Mouse (Mus musculus) mesoderm, embryonic 11.5 days (tissue): ENCODE data around the gene Ccdc85b.

Source experiments
- DNase-seq: peaks from one replicate; pipeline ENCODE4 v3.0.0-alpha.2; 2012; ENCODE audit warnings: low read depth, low spot score

Gene Ccdc85b

GRCm38 (mm10) chr19:5481398-5481797 is 23.7 kb upstream of the Ccdc85b start:
- DNase-seq = no peak

GRCm38 (mm10) chr19:5480016-5480415 is 22.3 kb upstream of the Ccdc85b start:
- no peak for DNase-seq

DNA sequence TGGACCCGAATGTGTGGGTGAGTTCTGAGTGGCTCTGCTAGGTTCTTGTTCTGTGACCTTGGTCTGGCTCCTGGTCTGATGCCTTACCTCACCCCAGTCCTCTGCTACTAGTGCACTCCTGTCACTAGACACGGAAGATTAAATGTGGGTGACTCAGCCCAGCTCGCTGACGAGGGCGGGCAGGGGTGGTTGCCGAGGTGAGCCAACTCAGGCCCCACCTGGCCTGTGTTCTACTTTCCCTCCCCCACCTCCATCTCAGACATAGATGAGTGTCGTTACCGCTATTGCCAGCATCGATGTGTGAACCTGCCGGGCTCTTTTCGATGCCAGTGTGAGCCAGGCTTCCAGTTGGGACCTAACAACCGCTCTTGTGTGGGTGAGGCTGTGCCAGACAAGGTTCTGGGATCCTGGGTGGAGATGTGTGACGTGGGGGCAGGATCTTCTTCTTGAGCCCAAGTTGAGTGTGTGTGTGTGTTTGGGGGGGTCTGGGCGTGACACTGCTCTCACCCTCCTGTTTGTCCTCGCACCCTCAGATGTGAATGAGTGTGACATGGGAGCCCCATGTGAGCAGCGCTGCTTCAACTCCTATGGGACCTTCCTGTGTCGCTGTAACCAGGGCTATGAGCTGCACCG is 20.1 kb upstream of the Ccdc85b start:
- no peak for DNase-seq

DNA sequence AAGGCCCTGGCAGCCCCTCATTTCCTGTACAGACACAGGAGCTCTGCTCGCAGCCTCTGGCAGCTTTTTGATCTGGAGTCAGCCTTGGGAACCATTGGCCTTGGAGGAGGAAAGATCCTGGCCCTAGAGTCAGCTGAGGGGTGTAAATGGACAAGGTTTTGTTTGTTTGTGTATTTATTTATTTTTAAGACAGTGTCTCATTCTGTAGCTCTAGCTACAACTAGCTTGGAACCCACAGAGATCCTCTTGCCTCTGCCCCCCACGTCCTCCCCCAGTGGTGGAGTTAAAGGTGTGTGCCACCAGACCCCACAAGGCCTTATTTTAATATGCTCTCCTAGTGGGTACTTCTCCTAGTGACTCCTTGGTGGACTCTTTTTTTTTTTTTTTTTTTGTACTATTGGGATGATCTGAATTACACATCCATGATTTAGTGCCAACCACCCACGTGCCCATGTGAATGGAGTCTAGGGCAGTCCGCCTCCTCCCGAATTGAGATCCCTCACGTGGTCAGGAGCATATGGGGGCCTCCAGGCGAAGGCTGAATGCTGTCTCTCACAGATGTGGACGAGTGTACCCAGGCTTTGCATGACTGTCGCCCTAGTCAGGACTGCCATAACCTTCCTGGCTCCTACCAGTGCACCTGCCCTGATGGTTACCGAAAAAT is 19.4 kb upstream of the Ccdc85b start:
- no peak for DNase-seq

DNA sequence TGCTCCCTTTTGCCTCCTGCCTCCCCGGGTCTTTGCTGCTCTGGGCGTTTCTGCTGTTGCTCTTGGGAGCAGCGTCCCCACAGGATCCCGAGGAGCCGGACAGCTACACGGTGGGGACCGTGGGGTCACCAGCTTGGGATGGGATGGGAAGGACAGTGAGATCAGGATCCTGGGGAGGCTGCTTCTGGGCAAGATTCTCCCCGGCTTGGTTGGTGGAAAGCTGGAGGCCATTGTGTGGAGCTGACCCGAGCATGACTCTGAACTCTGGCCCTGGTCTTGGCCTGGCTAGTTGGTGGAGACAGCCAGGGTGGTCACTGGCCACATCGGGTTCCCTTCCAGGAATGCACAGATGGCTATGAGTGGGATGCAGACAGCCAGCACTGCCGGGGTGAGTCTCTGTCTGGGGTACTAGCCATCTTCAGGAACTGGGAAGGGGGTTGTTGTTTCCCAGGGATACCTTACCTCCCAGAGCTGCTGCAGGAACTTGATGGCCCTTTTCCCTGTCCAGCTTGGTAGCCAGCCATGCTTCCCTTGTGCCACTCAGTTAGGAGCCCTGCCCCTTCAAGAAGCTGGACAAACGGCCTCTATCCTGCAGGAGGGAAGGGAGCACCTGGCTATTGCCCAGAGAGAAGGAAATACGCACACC is 17.5 kb upstream of the Ccdc85b start:
- DNase-seq = no peak

DNA sequence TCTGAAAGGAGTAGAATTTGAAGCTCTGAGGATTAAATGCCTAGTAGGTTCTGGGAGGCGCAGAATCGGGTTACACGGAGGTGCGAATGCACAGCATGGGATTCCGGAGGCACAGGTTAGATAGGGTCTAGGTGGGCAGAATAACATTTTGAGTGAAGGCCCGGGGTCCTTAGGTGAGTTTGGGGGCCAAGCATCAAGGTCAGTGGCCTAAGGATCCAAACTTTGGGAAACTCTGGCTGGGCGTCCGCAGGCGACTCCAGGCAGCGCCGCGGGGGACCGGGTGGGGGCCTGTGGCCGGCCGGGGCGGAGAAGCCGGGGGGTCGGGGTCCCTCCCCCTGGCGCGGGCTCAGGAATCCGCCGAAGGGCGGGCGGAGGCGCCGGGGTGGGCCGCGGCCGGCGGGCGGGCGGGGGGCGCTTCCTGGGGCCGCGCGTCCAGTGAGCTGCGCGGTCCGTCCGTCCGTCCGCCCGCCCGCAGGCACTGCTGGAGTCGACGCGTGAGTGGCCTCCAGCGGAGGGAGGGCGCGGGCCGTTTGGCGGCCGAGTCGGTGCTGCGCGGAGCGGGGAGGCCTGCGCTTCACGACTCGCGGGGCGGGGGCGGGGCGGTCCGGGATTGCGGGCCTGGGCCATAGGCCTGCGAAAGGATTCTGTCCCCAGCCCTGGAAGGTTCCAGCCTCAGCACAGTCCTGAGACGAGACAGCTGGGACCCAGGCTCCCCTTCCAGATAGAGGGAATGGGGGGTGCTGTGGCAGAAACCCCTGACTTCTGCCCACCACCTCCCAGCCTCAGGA is 16.8 kb upstream of the Ccdc85b start:
- DNase-seq = peak; percentile 23

DNA sequence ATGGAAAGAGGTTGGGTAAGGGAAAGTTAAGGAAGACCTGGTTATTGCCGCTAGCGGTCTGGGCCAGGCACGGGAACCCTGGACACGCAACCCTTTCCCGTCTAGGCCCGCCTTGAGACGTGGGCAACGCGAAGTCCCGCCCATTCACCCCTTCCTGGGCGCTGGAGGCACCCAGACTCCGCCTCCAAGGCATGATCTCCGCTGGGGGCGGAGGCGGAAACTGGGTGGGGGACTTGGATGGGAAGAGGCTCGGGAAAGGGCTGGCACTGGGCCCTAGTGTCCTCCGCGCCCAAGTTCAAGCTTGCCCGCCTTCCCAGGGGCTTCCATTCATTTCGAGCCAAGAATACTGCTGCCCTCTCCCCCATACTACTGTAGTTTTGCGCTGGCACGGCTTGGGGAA is 16.0 kb upstream of the Ccdc85b start, which contains the start of gene Efemp2:
TSS of gene Efemp2 (plus strand) at position 235 of the 400 bp plus-strand sequence.
- DNase-seq = peak; percentile 76

DNA sequence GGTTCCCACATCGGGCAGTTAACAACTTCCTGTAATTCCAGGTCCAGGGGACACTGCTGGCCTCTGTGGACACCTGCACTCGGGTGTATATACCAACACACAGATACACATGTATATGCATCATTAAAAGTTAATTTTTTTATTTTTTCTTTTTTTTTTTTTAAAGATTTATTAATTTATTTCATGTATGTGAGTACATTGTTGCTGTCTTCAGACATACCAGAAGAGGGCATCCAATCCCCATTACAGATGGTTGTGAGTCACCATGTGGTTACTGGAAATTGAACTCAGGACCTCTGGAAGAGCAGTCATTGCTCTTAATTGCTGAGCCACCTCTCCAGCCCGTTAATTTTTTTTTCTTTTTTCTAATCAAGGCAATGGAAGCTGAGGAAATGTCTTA is 15.2 kb upstream of the Ccdc85b start:
- DNase-seq = no peak

DNA sequence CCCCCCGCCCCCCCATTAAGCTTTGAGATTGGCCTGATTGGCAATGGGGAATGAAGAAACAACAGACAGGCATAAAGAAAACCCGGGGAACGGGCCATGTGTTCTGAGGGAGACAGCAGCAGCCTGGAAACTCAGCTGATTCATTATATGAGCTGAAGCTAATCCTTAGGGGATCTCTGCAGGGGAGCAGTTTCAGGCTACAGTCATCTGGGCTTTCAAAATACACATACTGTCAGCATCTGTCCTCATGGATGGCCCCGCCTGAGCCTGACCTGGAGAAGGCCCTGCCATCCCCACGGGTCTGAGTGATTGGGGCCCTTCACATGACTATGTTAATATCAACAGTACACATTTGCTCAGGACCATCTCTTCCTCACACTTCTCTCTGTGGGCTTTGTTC is 14.2 kb upstream of the Ccdc85b start:
- DNase-seq = peak; percentile 12

GRCm38 (mm10) chr19:5468374-5468773 is 10.7 kb upstream of the Ccdc85b start, which contains the start of gene Ctsw:
Gene Ctsw, minus strand, starts transcription at chr19:5468507.
- no peak for DNase-seq

DNA sequence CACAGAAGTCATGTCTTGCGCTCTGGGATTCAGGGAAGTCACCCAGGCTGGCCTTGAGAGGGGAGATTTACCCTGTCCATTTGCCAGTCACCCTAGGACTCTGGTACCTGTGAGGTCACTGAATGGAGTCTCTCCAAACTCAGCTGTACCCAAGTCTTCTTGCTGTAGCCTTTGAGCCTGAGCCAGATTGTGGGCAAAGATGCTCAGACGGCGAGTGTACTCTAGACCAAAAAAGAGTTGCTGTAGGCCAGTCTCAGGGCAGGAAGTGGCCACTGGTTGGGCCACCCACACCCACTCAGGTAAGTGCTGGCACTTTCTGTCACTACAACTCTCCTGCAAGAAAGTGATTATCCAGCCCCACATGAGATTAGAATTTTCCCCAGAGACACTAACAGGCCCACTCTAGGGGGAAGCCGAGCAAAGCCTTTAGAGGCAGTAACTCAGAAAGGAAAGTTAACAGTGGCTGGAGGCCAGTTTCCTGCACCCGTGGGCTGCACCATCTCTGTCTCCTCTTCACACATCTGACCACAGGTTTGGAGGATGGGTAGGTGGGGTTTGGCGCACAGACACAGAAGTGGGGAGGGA is 9.3 kb upstream of the Ccdc85b start:
- DNase-seq = no peak

DNA sequence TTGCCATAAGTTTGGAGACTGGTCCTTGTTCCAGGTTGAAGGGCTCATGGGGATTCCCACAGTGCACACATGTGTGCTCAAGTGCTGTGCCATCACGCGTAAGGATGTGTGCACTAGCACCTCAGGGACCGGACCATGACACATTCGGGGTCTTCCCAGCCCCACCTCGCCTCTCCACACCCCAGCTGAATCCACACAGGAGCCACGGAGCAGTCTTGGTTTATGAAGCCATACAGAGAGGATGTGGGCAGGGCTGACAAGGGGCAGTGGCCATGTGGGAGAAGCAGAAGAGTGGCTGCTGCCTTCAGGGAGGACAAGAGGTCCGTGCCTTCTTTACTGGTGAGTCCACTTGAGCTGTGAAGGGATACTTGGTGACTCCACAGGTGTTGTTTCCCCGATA is 7.3 kb upstream of the Ccdc85b start:
- no peak for DNase-seq

DNA sequence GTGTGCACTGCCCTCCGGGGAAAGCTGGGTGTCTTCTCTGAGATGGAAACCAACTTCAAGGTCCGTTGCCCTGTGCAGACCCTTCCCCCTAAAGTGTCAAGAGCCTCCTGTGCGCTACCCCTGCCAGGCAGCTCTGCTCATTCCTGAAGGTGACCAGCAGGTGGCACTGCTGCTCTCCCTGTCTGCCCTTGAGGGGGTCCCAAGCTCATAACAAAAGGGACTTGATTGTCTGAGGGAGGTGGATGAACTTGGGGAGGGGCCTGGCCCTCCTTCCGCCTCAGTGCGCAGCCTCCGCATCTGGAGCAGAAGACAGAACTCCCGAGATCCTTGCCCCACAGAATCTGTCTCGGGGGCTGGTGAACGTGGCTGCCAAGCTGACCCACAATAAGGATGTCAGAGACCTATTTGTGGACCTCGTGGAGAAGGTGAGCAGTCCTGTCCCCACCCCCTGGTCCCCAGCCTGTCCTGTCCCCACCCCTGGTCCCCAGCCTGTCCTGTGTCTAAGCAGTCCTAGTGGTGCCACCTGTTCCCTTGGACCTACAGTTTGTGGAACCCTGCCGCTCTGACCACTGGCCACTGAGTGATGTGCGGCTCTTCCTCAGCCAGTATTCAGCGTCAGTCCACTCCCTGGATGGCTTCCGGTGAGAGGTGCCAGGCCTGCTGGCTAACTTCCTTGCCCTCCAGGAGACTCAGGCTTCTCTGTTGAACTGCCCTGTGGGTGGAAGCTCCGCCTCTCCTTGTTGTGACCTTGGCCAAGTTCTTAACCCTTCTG is 6.3 kb upstream of the Ccdc85b start:
- DNase-seq = peak; percentile 88

GRCm38 (mm10) chr19:5463212-5463611 is 5.5 kb upstream of the Ccdc85b start:
- DNase-seq = no peak

- DNase-seq = no peak
These were observed 3.7 kb upstream of the Ccdc85b start for GRCm38 (mm10) chr19:5461411-5461810.

DNA sequence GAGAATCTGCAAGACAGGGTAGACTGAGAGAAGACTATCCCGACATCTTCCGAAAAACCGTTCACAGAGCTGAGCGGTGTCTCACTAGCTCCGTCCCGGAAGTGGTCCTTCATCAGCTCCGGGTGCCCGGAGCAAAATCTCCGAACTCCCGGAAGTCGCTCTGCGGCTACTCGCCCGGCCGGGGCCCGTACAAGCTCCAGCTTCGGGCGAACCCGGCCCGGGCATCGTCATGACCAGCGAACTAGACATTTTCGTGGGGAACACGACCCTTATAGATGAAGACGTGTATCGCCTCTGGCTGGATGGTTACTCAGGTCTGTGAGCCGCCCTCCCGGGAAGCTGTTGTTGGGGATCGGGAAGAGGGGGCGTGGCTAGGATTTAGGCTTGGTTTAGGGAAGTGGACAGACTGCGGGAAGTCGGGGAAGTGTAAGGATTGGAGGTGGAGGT is 2.8 kb upstream of the Ccdc85b start, which contains the start of gene Fibp:
TSS of gene Fibp (plus strand) at position 151 of the 447 bp plus-strand sequence.
- DNase-seq = peak; percentile 91

DNA sequence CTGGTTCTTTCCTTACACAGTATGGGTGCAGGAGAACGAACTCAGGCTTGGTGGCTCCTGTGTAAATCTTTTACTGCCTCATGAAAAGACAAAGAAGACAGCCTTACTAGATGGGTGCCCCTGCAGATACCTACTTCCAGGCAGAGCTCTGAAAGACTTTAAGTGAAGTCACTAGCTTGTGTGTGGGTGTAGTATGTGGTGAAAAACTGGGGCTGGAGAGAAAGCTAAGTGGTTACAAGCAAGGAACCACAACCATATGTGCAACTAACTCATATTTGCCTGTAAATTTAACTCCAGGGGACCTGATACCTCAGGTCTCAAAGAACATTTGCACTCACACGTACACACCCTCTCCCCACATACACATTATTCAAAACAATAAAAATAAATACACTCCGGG is 2.2 kb upstream of the Ccdc85b start:
- no peak for DNase-seq

DNA sequence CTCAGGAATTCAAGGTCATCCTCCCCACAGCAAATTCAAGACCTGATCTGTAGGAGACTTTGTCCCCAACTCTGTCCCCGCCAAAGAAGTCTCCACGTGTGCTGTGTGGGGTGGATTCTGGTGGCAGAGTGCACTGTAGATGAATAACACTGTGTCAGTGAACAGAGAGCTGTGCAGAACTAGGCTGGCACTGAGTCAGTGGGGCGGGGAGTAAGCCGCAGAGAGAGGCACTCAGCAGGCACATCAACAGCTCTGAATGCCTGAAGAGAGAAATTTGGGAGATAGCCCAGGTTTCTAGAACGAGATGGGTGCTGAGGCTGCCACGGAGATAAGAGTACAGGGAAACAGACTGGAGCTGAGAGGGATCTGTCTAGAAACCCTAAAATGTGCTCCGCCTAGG is 1.3 kb upstream of the Ccdc85b start:
- DNase-seq = no peak

DNA sequence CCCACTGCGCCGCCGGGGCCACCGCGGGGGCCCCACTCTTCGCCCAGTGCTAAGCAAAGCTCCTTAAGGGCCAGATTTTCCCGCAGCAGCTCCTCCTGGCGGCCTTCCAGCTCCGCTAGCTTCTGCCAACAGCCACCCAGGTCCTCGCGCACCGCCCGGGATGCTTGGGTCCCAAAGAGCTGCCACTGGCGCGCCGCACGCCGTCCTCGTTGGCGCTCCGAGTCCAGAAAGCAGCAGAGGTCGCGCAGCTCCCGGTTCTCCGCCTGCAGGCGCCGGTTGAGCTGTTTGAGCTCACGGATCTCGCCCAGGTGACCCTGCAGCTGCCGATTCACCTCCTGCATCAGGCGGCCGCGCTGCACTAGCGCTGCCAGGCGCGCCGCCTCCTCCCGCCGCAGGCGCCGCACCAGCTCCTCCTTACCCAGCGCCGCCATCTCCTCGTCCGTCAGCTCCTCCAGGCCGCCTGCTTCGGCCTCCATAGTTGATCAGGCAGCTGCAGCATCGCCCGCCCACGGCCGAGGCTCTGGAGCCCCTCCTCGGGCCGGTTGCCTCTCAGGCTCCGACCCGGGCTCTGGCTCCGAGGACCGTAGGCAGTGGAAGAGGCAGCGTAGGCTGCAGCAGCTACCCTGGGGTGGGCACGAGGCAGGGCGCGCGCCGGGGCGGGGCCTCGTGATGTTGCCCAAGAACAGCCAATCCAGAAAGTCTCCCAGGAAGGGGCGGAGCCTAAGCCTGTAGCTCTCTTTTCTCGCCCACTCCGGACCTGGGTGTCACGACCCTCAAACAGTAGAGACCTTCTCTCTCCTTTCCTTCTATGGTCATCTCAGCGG is 560 bp downstream of the Ccdc85b start:
- peak; percentile 92 for DNase-seq
